Mouse (Mus musculus) testis, adult 2 months (tissue): ENCODE measurements at regions not wholly inside any gene's neighbourhood (a gene's known extent, or its start where the extent isn't known, plus 50 kb on each side); places are given as distances from the start of the nearest gene placed in this dataset.
A peak's percentile ranks its signal among the peaks of the same experiment; 100 is the strongest.

ENCODE experiments used
- H3K27ac ChIP-seq: fragments of 200-500 bp; 2 replicates; pipeline ENCODE4 v1.5.1; 2012; ENCODE audit warnings: low read depth, low read length; ENCODE audit not compliant: control insufficient read depth, insufficient read depth
- H3K27me3 ChIP-seq: fragments of 200-500 bp; 2 replicates; pipeline ENCODE4 v1.6.1; 2012; ENCODE audit warnings: mild to moderate bottlenecking, low read length, moderate library complexity; ENCODE audit not compliant: control insufficient read depth, insufficient read depth
- H3K36me3 ChIP-seq: fragments of 200-500 bp; 2 replicates; pipeline ENCODE4 v1.6.1; 2012; ENCODE audit warnings: mild to moderate bottlenecking, low read length; ENCODE audit not compliant: control insufficient read depth, insufficient read depth
- H3K4me1 ChIP-seq: fragments of 200-500 bp; 2 replicates; pipeline ENCODE4 v1.6.1; 2012; ENCODE audit warnings: low read length; ENCODE audit not compliant: control insufficient read depth, insufficient read depth
- H3K4me3 ChIP-seq: fragments of 200-500 bp; 2 replicates; pipeline ENCODE4 v1.5.1; 2012; ENCODE audit warnings: low read depth, mild to moderate bottlenecking, low read length, moderate library complexity, mixed read lengths; ENCODE audit not compliant: control insufficient read depth
- CTCF ChIP-seq: fragments of 200-500 bp; IDR thresholded peaks from 2 replicates; pipeline ENCODE4 v1.5.1; 2012; ENCODE audit warnings: low read depth, mild to moderate bottlenecking, inconsistent platforms, low read length, moderate library complexity; ENCODE audit not compliant: control insufficient read depth, insufficient read depth, insufficient replicate concordance
- POLR2A ChIP-seq: fragments of 200-500 bp; IDR thresholded peaks from 2 replicates; pipeline ENCODE4 v1.6.1; 2012; ENCODE audit warnings: low read depth, mild to moderate bottlenecking, inconsistent platforms, low read length, moderate library complexity; ENCODE audit not compliant: control insufficient read depth

DNA sequence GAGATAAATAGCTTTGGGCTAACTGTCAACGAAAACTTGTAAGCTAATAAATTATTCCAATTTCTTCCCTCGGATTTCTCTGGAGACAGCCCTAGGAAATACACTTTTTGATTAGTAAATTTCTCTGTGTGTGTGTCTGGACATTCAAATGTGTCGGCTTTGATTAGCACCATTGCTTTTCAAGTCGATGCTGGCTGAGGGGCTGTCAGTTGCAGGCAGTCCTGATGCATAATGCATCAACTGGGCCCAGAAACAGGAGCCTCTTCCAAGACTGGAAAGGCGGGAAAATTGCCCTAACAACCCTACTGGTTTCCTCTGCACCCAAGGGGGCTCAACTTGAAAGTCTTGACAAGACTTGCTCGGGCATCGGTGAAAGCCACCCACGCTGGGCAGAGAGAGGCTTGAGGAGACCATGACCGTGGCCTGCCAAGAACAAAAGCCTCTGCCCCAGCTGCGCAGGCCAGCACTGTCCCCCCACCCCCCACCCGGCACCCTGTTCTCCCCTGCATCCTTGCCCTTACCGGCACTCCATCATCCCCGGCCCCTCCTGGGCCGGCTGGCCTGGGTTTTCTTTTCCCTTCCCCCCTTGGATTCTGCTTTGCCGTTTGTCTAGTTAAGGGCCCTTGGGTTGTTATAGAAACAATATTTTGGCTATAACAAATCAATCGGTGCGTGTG lies 108.1 kb upstream of the Tbca start:
- Histone ChIP-seq H3K4me3 (no peak overlapping the region), H3K27ac (no peak overlapping the region), H3K36me3 (no peaks in the 10 kb centered on the region), H3K27me3 (no peaks in the 10 kb centered on the region), H3K4me1 (peaks cover 10% of the 10 kb centered on the region)
- TF ChIP-seq CTCF, result no peak
- no peak for TF ChIP-seq POLR2A

DNA sequence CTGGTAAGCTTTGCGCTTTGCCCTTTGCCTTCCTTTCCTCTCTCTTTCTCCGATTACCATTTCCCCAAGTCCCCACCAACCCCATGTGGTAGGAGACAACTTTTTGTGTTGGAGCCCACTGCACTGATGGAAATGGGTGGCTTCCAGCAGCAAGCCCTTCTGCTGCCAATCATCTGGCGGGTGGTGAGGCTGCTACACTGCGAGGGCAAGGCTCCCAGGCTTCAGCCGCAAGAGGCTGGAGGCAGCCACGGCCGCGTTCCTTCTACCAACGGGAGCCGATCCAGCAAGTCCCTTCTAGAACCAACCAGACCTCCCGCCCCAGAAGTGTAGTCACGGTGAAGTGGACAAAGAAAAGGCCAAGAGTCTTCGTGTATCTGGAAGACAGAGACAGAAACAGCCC lies 107.1 kb upstream of the Tbca start:
- Histone ChIP-seq H3K27me3 (no peaks in the 10 kb centered on the region), H3K27ac (no peak overlapping the region), H3K4me3 (peak overlapping the region; percentile 27; the same call in 1 of the 2 replicates), H3K4me1 (peaks cover 10% of the 10 kb centered on the region), H3K36me3 (no peaks in the 10 kb centered on the region)
- TF ChIP-seq POLR2A, result no peak
- no peak for TF ChIP-seq CTCF

DNA sequence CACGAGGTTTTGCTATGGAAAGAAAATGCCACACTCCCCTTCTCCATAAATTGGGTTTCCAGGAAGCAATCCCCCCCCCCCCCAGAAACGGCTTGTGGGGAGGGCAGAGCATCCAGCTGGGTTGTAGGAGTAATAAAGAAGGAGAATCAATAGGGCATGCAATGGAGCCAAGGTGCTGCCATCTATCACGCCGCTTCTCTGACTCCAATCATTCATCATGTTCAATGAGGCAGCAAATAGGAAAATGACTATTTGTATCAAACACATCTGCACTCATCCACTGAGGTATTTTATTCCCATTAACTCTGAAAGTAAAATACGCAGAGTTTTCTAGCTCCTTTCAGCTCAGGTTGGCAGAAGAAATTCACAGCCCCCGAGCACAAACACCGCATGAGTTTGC lies 103.5 kb upstream of the Tbca start:
- TF ChIP-seq CTCF (no peak), POLR2A (no peak)
- no peak overlapping the region for H3K27ac ChIP-seq
- no peak overlapping the region for H3K4me3 ChIP-seq
- no peaks in the 10 kb centered on the region for H3K27me3 ChIP-seq
- H3K36me3 ChIP-seq, result no peaks in the 10 kb centered on the region
- H3K4me1 ChIP-seq, result peaks cover 10% of the 10 kb centered on the region

DNA sequence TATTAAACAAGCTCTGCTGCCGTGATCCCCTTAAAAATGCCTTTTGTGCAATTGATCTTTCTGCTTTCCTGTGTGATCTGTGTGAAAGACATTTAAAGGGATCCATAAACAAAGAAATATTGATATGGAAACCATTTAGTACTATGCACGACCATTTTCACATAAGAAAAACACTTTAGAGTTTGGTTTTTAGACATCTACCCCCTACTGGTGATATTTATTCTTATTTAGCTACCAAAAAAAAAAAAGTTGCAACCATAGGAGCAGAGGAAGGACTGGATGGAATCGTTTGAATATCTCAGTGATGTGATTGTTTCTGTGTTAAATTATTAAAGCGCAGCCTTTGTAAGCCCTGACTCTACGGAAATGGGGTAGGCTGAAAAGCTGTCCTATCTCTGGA lies 101.4 kb upstream of the Tbca start:
- no peaks in the 10 kb centered on the region for H3K36me3 ChIP-seq
- H3K27me3 ChIP-seq, result no peaks in the 10 kb centered on the region
- H3K4me3 ChIP-seq, result no peak overlapping the region
- no peak overlapping the region for H3K27ac ChIP-seq
- H3K4me1 ChIP-seq, result no peaks in the 10 kb centered on the region; the same call in 1 of the 2 replicates
- TF ChIP-seq POLR2A, result no peak
- TF ChIP-seq CTCF, result no peak

DNA sequence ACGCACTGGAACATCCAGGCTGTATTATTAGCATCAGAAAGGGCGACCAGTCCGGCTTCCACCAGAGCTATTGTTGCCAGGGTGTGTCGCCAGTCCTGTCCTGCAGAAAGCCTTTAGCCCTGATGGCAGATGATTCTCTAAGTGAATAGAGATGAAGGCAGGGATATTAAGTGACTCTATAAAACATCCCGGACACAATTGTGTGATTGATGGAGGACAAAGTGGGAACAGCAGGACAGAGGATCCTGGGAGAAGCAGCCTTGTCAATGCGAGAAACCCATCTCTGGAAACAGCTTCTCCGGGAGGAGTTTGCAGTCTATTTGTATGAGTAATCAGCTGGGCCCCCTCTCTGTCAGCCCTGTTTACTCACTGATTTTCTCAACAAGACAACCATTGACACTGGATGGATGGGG lies 82.1 kb upstream of the Tbca start:
- Histone ChIP-seq H3K4me3 (no peak overlapping the region), H3K27me3 (peaks cover 5% of the 10 kb centered on the region; the same call in 1 of the 2 replicates), H3K27ac (no peak overlapping the region), H3K4me1 (peaks cover 23% of the 10 kb centered on the region), H3K36me3 (no peaks in the 10 kb centered on the region)
- TF ChIP-seq POLR2A (no peak), CTCF (no peak)

DNA sequence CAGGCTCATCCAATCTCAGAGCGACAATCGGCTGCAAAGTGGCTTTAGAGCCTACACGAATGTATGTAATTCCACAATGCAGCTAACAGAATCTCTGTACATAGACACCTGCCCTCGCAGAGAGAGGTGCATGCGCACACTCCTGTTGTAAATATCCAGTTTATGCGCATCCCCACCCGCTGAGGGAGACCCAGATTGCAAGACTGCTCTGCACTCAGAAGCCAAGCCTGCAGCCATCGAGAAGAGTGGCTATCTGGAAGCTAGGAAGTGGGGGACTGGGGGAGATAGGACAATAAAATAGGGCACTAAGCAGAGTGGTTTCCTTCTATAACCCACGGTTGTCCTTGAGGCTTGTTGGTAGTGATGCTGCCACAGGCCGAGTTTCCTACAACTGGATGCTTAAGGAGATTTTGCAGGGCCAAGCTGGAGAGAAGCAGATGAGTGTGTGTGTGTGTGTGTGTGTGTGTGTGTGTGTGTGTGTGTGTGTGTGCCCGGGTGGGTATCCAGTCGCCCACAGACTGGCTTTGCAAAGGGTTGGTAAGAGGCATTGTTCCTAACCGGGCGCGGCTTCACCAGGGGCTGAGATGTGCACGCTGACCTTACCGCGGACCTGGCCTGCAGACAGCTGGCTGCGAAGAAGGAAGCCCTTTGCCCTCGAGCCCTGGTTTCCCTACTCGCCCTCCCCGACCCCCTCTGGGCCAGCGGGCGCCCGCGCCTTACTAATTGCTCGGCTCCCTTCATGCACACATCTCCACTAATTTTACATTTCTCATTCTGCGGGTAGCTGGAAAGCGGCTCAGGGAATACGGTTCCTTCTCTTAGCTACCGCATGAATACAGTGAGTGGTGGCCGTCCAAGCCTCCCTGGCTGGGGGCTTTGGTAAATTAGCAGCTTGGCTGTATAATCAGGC lies 81.1 kb upstream of the Tbca start:
- H3K27me3 ChIP-seq, result peaks cover 5% of the 10 kb centered on the region; the same call in 1 of the 2 replicates
- TF ChIP-seq CTCF (no peak), POLR2A (no peak)
- no peak overlapping the region for H3K4me3 ChIP-seq
- H3K27ac ChIP-seq, result no peak overlapping the region
- peaks cover 17% of the 10 kb centered on the region for H3K4me1 ChIP-seq
- H3K36me3 ChIP-seq, result no peaks in the 10 kb centered on the region

DNA sequence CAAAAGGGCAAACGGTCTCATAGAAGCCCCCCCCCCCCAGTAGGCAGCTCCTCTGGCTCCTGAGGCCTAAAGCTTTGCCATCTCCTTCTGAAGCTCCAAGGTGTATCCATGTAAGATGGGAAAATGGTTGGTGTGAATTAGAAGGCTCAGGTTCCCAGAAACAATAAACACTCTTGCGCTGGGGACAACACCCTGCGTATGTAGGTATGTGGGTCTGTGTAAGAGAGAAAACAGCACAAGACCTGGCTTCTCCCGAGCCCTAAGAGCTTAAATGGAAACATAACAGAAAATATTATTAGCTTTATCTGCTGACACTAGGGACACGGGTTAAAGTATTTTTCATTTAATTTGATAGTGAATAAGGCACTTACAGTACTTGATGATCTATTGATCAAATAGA lies 79.9 kb upstream of the Tbca start:
- Histone ChIP-seq H3K4me3 (no peak overlapping the region), H3K27me3 (peaks cover 5% of the 10 kb centered on the region; the same call in 1 of the 2 replicates), H3K27ac (no peak overlapping the region), H3K4me1 (peaks cover 11% of the 10 kb centered on the region), H3K36me3 (no peaks in the 10 kb centered on the region)
- TF ChIP-seq POLR2A (no peak), CTCF (no peak)
